Mouse (Mus musculus) induced T-regulatory cell, adult 2 months (primary cell): Measurements from ENCODE around the gene Gm37240.

ENCODE experiments used
- DNase-seq: peaks from one replicate; pipeline ENCODE4 v3.0.0-alpha.2; 2012; ENCODE audit warnings: low read depth

Gene Gm37240

DNA sequence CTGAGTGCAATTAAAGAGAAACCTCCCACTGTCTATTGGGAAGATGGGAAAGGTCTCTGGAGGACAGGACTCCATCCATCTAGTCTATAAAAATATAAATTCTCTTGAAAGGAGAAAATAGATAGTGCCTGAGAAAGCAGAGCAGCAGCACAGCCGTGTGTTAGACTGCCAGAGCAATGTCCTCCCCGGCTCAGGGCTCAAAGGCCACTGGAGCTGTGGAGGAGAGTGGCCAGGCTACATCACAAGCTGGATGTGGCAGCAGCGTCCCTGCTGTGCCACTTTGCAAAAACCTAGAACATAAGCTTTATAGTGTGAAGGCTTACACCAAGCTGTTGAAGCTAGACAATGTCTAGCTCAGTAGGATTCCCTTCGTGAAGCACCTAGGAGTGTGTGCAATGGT lies 138.0 kb downstream of the Gm37240 start:
- DNase-seq = no peak

GRCm38 (mm10) chr3:85748863-85749262 lies 138.5 kb downstream of the Gm37240 start:
- no peak for DNase-seq

- DNase-seq = no peak
Observed at GRCm38 (mm10) chr3:85746116-85746515, 141.2 kb downstream of the Gm37240 start.

DNA sequence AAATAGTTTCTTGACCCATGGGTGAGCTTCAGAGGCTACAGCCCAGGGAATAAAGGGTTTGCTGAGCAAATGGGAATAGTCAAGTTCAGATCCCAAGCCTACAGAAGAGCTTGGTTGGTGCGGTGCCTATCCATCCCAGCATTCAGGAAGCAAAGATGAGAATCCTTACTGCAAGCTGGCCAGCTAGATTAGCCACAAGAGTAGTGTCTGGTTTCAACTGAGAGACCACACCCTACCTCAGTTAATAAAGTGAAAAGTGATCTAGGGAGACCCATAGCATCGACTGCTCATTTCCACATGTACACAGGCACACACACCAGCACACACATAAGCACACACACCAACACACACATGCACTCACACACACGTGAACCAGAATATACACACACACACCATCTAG lies 145.6 kb downstream of the Gm37240 start:
- no peak for DNase-seq

DNA sequence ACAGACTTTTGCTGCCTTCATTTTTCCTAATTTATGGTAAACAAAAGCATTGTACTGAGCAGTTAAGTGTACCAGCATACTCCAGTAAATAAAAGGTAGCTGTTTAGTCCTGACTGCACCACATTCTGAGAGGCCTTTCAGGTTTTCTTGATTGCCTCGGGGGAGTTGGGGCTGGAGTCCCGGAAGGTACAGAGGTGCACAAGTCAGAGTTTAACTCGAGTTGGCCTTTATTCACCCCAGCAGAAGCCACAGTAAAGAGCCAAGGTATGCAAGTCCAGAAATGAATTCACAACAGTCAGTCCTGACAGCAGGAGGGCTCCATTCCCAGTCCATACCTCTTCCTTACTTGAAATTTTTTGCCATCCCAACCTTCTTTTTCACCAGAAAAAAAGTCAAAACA lies 148.7 kb downstream of the Gm37240 start:
- DNase-seq = no peak

DNA sequence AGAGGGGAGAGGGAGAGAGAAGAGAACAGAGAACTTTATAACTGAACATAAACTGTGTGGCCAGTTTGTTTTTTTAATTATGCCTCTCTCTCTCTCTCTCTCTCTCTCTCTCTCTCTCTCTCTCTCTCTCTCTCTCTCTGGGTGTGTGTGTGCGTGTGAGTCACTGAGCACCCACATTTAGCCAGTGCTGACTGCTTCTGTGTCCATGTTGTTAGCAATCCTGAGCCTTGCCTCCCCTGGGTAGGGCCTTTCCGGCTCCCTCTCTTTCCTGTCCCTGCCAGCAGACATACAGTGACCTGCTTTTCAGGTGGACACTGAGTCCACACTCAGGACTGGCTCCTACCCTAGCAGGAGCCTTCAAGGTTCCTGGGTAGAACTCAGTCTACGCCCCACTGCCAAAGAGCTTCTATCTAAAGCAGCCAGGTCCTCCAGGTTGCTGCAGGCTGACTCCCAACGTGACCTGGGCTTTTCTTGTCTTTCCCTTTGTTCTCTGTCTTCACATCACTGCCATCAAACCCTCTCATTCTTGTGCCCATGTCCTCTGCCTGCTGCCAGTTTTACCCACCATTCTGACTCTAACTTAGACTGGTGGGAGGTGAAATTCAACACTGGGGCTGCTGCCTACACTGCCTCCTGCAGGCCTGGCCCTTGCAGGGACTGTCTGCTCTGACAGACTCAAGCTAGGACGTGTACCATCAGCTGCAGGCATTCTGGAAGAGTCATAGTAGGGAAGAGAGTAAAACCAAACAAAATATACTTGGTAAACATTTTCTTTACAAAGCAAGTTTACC lies 153.2 kb downstream of the Gm37240 start:
- DNase-seq = no peak

GRCm38 (mm10) chr3:85727171-85727570 lies 160.1 kb downstream of the Gm37240 start:
- no peak for DNase-seq

- DNase-seq = no peak
Observed at GRCm38 (mm10) chr3:85725971-85726370, 161.3 kb downstream of the Gm37240 start.

GRCm38 (mm10) chr3:85725110-85725509 lies 162.2 kb downstream of the Gm37240 start:
- no peak for DNase-seq

DNA sequence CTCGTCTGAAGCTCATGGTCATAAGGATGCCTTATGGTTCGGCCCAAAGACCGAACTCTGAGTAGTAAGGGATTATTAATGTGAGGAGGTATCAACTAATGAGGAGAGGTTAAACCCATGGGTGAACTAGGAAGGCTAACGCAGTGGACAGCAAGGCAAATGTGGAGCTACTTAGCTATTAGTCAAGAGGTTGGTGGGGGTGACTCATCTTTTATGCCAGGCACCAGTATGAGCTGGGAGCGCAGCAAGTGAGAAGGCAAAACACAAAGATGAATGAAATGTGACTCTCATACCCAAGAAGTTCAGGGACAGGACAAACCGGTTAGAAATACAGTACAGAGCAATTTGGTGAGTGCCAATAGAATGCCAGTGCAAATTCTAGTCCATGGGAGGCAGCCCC lies 164.7 kb downstream of the Gm37240 start:
- DNase-seq = no peak

GRCm38 (mm10) chr3:85715764-85716297 lies 171.5 kb downstream of the Gm37240 start:
- no peak for DNase-seq

DNA sequence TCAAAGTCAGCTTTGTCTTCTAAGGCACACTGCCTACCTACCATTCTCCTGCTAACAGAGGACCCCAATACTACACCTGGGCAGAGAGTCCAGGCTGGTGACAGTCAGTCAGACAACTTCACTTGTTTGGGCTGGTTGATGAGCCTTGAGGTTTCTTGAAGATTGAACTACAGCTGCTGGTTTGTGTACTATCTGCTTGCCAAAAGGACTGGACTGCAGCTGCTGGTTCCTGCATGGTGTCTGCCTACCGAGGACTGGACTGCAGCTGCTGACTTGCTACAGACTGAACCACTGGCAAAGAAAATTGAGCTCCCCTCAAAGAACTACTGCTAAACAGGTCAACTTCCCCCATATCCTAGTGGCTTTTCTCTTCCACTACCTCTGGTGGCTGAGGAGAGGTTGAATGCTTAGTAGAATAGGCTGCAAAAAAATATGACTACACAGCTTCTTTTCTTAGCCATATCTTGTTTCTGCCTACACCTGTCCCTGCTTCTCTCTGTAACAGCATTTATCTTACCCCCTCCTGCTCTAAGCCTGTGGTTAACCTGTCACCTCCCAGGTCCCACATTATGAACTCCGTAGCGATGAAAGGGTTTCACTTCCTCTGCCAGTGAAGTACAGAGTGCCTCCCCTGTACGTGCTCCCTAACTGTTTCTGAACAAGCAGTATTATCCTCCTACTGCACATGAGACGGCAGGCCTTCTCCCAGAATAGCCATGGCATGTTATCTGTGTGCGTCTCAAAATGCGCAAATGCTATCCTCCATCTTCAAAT lies 173.2 kb downstream of the Gm37240 start:
- peak; percentile 1 for DNase-seq

DNA sequence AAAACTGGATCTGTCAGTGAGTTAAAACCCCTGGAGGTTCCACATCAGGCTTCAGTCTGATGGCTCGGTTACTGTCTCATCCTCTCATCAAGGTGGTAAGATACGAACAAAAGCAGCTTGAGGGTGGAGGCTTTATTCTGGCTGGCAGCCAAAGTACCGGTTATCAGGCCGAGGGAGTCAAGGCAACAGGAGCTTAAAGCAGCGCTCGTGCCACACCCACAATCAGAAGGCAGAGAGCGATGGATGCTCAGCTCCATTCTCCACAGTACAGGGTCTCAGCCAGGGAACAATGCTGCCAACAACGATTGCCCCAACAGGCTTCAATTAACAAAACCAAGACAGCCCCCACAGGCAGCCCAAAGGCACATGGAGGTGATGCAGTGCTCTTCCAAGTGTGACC lies 176.6 kb downstream of the Gm37240 start:
- no peak for DNase-seq

DNA sequence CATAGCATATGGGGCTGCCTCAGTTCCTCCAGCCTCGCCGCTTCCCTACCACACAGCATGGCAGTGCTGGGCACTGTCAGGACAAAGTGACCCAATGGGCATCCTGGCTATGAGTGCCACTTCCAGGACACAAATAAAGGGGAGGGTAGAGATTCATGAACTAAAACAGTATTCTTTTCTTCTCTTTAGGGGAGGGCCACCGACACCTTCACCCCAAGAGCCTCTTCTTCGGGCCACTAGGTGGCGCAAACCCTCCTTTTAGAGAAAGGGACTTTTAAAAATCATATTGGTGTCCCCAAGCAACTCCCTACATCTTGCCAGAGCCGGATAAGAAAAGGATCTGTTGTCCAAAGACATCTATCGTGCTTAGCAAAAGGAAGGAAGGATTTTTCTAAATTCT lies 179.9 kb downstream of the Gm37240 start:
- peak; percentile 54 for DNase-seq

- no peak for DNase-seq
Observed at GRCm38 (mm10) chr3:85703141-85703882, 184.0 kb downstream of the Gm37240 start.

GRCm38 (mm10) chr3:85698496-85698895 lies 188.8 kb downstream of the Gm37240 start:
- DNase-seq = no peak

DNA sequence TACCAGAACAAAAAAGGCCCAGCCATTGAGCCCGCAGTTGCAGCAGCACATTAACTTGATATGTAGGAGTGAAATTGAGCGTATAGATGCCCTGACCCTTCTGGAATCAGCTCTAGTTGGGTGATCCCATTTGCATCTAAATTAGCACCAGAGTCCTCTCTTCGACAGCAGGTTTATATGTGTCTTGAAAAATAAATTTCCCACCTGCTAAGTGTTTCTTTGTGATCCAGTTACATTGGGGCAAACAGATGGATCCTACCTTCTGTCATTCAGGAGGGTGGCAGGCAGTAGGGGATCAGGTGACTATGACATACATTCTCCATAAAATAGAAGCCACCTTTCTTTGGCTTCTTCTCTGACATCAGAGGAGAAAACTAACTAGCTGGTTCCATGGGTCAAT lies 192.3 kb downstream of the Gm37240 start:
- DNase-seq = no peak

GRCm38 (mm10) chr3:85693013-85693412 lies 194.3 kb downstream of the Gm37240 start:
- no peak for DNase-seq

- no peak for DNase-seq
Observed at GRCm38 (mm10) chr3:85691134-85691533, 196.2 kb downstream of the Gm37240 start.

DNA sequence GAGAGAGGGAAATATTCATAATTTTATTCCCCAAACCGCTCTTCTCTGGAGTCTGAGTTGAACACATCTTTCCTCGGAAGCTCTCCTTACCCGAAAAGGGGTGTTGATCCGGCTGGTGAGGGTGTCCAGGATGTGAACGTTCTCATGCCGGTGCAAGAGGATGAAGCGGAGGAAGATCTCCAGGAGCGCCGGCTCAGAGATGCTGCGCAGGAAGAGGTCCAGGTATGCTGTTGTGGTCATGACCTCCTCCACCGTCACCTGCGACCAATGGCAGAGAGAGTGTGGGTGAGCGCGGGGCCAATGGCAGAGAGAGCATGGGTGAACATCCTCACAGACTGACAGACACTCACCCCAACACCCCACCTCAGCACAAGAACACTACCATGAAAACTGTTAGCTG lies 199.0 kb downstream of the Gm37240 start:
- no peak for DNase-seq

GRCm38 (mm10) chr3:85685271-85685670 lies 202.0 kb downstream of the Gm37240 start:
- DNase-seq = no peak

GRCm38 (mm10) chr3:85683618-85684017 lies 203.7 kb downstream of the Gm37240 start:
- no peak for DNase-seq
